Mouse (Mus musculus): ENCODE data around the gene Chil1.
A peak's percentile ranks its signal among the peaks of the same experiment; 100 is the strongest.

The Chil1 gene

DNA sequence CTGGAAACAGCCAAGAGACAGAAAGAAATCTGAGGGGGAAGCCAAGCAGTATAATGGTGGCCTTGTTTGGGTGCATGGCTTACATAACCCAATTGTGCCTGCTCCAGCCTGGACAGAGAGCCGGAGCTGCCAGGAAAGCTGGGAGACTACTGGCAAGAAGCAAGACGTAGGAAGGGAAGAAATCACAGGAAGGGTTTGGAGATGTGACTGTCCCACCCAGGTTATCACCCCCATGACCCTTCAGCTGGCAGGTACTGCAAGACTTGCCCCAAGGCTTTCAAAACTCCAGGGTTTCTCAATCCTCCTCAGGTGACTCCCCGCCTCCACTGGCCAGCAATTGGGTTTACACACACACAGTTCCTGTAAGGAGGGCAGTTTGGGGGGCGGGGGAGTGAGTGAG is at the start of gene Chil1:
Gene Chil1 (plus strand): TSS at position 152 of the 400 bp plus-strand sequence.
- no peak for DNase-seq (ENCODE audit: low spot score)

DNA sequence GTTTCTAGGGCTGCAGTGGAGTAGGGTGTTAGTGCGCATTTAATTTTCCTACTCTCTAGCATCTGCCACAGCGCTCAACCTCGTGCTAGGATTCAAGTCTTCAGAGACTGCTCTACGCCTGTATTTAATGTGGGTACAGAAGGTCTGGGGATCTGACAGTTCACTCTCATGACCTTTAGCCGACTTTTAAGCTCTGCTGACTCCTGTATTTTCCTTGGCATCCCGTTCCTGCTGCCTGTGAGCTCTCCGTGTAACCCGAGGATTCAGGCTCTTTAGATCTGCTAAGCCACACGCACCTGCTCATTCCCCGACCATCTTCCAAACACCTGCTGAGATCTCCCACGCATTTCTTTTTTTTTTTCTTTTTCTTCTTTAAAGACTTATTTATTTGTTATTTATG is 48.7 kb upstream of the Chil1 start:
- DNase-seq (ENCODE audit: low spot score): no peak

DNA sequence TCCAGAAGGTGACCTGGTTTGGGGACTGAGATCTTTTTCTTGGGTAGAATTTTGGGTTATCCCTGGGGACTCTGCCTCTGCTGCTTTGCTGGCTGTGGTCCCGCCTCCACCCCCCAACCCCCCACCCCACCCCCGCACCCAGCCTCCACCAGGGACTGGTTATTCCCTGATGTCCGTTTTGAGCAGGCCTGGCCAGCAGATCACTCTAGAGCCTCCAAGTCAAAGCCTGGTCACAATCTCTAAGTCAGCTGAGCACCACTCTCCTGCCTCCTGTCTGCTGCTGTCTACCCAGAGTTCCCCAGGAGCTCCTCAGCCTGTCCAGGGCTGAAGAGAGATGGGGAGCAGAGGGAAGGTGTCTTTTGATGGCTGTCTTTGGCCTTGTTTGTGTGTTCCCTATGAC is 45.6 kb upstream of the Chil1 start:
- no peak for DNase-seq (ENCODE audit: low spot score)

DNA sequence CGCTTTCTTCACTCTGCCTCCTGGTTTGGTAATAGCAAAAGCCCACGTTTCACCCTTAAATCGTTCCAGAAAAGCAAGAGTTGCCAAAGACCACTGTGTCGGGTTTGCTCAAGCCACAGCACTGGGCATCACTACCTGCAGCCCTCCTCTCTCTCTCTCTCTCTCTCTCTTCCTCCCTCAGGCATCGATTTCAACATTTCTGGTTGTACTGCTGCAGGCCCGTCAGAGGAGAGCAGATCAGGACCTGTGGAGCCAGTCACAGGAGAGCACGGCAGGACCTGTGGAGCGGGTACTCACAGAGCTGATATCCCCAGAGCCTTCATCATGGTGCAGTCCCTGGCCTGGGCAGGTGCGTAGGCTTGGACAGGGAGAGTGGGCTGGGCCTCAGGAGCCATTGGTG is 43.6 kb upstream of the Chil1 start:
- DNase-seq (ENCODE audit: low spot score): no peak

DNA sequence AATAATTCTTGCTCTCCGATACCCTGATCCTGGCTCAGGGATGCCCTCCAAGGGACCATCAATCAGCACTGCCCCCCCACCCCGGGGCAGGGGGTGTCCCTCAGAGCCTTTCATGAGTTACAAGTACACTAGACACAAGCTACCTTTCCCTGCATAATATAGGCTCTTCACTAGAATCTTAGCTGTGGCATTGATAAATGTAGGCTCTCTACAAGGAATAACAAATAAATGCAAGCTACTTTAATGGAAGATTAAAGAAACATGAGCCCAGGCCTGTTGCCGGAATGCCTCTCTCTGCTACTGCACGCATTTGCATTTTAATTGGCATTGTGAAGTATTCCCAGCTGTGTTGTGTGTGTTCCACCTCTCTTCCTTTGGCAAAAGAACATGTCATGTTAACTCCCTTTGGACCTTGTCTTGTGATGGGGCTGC is 39.6 kb upstream of the Chil1 start:
- no peak for DNase-seq (ENCODE audit: low spot score)

DNA sequence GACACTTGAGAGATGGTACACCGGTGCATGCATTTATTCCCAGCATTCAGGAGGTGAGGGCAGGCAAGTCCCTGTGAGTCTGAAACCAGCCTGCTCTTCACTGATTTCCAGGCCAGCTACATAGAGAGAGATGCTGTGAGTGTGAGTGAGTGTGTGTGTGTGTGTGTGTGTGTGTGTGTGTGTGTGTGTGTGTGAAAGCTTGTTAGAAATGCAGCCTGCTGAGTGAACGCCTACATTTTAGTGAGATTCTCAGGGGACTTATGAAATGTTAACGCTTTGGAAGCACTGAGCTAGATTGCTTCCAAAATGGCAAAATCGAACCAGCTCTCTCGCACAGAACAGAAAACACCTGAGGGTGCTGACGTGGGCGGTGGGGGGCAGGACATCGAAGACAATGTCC is 35.9 kb upstream of the Chil1 start:
- peak; percentile 19 for DNase-seq (ENCODE audit: low spot score)

DNA sequence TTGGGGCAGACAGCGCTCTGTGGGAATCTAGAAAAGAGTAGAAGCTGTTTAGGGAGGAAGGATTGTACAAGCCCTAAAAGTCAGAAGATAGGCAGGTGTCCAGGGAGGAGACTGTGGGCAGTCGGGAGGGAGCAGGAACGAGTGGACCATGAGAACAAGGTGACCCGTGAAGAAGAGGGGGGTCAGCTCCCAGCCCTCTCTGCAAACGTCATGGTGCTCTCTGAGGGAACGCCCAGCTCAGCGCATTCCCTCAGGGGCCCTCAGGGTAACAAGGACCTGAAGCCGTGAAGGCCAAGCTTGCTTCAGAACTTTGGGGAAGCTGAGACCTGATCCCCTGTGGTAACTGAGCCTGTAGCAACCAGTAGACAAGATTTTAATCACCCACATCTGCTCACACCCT is 31.9 kb upstream of the Chil1 start:
- no peak for DNase-seq (ENCODE audit: low spot score)

DNA sequence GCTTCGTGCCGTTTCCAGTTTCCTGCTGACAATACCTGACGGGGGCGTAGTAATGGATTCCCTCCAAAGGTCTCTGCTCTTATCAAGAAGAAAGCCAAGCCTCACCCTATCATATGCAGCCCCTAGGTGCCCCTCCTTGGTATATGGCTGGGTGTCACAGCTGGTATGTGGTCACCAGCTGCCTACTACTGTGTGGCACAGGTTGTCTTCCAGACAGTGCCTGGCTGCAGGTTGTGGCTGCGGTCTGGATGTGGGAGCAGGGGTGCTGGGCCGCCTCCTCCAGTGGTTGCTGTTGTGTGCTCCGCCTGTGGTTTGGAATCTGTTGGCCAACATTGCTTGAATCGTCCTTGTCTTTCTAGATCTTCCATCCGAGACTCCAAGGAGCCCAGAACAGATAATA is 31.2 kb upstream of the Chil1 start:
- DNase-seq (ENCODE audit: low spot score): no peak

DNA sequence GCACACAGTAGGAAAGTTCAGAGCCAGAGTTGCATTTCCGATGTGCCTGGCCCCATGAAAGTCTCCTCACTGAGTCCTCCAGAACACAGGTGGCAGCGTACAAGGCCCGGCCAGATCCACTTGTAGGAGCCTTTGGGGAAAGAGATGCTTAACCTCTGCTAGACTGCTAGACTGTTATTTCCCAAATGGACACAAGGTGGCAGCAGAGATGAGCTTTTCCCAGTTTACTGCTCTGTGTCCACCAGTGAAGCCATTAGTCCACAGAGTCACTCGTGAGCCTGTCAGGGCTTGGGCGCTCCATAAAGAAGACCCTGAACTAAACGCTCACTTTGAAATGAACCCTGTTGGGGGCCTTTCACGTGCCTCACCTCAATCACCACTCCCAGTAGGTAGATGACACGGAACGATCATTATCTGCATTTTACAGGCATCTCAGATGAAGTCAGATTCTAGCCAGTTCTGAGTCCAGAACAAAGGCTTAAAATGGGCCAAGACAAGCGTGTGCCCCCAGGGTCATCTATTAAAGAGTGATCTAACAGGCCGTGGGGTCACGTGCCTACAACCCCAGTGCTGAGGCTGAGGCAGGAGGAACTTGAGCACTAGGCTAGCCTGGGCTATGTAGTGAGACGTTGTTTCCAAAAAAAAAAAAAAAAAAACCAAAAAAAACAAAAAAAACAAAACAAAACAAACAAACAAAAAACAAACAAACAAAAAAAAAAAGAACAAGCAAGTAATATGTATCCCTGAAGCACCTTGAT is 30.1 kb upstream of the Chil1 start:
- DNase-seq (ENCODE audit: low spot score): peak; percentile 68

DNA sequence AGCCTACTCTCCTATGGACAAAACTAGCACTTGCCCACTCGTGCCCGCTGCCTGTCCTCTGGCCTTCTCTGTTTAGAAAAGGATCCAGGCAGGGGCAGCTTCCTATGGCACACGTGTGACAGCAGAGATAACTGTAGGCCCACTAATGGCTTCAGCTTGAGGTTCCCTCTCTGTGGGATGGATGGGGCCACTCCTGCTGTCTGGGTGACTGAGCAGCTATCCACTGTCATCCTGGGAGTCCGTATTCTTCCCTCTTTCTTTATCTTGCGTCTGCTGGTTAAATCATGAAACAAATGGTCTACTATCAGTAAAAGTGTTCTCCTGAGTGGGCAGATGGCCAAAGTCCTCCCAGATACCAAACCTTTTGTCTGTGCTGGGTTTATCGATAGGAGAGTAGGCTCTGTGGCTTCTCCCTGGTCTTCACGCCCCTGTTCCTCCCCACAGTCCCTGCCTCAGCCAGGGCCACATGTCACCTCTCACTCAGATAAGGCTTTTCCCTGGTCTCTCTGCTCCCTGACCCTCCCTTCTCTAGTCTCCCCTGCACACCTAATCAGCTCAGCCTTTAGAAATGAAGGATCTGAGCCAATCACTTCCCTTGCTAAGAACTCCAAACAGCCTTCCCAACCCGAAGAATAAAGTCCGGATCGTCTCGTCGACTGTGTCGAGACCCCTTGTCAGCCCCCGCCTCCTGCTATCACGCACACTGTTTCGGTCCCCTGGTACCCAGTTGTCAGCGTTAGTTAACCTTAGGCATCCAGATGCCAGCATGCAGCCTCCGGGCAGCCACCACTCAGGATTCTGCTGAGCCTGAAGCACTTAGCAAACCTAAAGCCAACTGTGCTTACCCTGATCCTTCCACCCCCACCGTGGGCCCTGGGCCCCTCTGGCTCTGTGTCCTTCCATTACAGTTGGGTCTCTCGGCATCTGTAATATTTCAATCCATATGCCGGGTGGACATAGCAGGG is 29.1 kb upstream of the Chil1 start:
- DNase-seq (ENCODE audit: low spot score): no peak

DNA sequence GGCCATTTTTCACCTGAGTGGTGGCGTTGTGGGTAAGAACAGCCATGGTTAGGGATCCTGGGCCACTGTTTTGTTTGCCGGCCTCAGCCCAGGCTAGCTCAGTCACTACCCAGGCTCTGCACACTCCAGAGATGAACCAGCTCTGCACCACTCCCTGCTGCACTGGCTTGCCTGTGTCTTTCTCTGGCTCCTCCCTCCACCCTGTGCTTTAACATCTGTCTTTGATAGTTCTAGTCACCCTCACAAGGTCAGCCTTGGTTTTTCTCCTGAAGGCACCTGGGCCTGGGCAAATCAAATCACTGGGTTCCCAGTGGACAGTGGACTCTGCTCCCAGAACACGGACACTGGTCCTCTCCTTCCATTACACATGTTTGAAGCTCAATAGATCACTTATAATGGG is 27.9 kb upstream of the Chil1 start:
- no peak for DNase-seq (ENCODE audit: low spot score)

DNA sequence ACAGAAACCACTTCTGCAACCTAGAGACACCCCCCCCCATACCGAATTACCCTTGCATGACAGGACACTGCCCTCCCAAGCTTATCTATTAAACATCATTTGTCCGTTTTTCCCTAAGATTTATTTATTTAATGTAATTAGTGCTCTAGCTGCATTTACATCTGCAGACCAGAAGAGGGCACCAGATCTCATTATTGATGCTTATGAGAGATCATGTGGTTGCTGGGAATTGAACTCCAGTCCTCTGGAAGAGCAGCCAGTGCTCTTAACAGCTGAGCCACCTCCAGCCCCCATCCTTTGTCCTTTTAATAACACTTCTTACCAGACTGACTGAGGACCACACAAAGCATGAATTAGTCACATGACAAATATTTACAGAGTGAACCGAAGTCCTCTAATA is 27.3 kb upstream of the Chil1 start:
- DNase-seq (ENCODE audit: low spot score): no peak

DNA sequence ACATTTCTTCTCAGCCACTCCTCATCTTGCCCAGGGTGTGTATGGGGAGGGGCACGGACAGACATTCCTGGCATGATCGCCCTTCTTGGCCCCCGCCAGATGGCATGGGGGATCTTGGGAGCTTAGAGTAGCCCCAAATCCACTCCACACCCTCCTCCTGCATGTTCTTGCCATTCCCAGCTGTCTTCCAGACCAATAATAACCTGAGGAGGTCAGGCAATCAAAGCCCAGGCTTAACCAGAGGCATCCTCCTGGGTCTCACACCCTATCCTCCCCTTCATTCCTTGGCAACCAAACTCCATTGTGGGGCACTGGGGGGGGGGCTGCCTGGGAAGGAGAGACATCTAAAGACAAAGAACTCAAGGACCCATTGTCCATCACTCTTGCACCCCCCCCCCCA is 21.6 kb upstream of the Chil1 start:
- no peak for DNase-seq (ENCODE audit: low spot score)

DNA sequence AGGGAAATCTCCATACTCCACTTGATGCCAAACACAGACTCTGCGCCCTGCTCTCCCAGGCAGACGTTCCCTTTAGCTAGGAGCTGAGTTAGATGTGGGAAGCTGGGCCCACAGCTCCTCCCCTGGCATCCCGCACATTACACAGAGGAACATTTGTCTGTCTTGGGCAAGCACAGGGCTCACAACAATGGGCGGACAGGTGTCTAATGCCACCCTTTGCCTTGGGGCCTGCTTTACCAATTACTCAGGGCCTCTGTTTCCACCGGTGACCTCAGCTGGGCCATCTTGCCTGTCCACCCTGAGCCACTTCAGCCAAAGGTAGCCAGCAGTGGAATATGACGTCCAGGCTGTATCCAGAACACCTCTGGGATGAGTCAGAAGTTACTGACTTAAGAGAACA is 20.6 kb upstream of the Chil1 start:
- no peak for DNase-seq (ENCODE audit: low spot score)

DNA sequence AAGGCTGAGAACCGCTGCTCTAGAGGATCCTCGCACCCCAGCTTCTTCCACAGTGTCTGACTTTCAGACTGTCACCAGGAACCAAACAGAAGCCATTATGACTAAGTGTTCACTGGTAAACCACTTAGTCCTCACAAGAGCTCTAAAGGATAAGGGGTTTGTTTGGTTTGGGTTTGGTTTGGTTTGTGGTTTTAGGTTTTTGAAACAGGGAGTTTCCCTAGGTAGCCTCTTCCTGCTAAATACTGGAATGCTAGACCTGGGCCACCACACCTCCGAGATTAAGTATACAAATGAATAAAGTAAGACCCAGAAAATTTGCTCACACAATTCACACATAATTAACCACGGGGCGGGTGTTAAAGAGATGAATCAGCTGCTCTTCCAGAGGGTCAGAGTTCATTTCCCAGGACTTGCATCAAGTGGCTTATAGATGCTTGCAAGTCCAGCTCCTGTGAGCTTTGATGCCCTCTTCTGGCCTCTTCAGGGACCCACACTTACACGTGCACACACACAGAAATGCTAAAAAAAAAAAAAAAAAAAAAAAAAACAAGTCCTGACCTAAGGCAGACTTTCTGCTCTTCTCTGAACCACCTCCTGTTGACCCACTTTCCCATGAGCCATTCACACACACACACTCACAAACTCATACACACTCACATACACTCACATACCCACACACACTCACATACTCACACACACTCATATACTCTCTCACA is 19.3 kb upstream of the Chil1 start:
- DNase-seq (ENCODE audit: low spot score): no peak

DNA sequence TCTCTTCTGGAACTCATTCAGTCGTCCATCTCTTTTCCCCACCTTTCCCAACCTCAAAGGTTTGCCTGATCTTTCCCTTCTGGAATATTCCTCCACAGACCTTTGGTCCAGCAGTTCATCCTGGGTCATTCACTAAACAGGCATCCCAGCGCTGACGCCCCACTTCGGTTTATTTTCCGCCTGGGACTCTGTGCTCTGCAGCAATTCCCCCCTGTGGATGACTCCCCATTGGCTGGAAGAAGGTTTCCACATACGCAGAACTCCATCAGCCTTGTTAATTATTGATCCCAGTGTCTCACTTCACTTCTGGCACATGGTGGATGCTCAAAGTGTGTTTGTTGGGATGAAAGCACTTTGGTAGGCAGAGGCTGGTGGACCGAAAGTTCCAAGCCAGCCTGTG is 18.5 kb upstream of the Chil1 start:
- no peak for DNase-seq (ENCODE audit: low spot score)

DNA sequence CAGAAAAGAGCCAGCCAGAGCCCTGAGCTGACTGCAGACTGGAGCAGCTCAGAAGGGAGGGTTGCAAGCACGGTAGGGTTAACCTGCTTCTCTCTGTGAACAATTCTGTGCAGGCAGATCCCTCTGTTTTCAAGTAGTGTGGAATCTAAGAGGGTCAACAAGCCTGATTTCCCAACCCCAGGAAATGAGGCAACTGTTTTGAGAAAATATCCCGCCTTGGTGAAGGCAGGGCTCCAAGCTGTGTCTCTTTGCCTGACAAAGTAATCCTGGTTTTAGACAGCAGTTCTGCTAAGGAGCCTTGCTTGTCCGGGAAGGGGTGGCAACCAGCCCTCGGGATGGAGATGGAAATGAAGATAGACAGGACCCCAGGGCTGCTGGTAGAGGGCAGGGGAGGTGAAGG is 17.5 kb upstream of the Chil1 start:
- DNase-seq (ENCODE audit: low spot score): no peak

DNA sequence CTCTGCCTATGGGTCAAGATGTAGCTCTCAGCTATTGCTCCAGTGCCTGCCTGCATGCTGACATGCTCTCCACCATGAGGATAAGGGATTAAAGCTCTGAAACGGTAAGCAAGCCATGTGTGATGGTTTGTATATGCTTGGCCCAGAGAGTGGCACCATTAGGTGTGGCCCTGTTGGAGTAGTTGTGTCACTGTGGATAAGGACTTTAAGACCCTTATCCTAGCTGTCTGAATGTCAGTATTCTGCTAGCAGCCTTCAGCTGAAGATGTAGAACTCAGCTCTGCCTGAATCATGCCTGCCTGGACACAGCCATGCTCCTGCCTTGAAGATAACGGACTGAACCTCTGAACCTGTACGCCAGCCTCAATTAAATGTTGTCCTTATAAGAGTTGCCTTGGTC is 15.4 kb upstream of the Chil1 start:
- DNase-seq (ENCODE audit: low spot score): no peak

DNA sequence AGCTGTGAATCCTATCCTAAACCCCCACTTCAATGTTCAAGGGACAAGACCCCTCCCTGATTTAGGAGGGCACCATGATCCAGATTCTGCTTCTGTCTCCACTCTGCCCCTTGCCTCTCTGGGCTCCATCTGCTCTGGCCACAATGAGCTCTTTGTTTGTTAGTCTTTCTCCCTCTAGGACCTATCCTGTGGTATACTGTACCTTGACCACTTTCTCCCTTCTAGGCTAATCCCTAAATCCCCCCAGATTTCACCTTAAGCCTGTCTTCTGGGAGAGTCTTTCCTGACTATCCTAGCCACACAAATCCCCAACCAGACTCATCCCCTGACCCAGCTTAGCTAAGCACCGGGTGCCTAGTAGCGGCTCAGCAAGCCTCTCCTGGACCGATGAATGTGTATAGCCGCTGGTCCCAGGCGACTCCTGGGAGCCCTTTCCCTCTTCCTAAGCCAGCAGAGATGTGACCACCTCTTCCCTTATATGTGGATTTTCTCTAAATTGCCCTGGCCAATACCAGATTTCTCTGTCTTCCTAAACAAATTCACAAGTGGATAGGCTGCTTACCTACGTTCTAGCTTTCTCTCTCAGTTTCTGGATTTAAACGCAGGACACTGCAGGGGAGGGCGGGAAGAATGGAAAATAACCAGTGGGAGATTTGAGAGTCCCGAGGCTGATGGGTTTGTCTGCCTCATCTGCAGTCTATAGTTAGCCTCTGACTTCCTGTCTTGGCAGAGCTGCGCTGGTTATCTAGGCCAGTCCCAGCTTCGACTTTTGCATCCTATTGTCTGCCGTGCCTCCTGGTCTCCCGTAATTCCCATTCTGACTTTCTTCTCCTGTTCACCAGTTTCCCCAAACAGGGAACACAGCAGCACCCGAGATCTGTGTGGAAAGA is 14.3 kb upstream of the Chil1 start:
- no peak for DNase-seq (ENCODE audit: low spot score)

DNA sequence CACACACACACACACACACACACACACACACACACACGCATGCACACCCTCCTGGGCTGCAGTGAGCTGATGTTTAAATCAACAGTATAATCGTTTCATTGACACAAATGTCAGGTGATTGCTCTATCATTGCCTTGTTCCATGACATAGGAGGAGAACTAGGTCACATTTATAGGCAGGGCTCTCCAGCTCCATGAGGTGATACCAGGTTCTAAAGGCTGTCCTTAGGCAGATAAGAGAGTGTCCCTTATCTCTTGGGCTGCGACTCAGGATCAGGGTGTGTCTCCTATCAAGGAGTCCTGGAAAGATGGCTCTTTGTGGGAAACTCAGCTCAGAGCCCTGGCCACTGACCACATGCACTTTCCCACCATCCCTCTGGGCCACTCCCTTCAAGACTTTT is 13.4 kb upstream of the Chil1 start:
- no peak for DNase-seq (ENCODE audit: low spot score)

DNA sequence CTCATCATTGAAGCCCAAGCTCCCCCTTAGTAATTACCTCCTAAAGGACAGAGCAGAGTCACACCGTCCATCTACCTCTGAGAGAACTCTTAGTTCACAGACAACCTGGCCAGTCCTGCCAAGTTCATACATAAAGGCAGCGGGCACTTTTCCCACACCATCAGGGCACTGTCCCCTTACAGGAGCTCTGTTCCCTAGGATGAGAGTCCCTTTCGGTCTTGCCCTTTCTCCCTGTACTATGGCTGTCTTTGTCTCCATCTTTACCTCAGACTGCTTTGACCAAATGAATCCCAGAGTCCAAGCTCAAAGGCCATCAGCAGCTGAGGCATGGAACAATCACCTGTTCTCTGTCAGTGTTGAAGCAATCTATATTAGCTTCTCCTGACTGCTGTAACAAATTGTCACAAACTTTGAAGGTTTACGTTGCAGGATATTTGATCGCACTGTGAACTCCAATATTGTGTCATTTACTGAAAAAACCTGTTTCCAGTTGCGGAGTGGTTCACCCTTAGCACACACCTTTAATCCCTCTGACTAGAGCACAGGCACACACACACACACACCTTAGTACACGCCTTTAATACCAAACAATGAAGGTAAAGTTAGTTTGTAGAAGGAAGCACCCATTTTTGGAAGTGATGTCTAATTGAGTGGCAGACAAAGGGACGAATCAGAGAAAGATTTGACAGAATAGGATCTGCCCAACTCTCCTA is 12.8 kb upstream of the Chil1 start:
- no peak for DNase-seq (ENCODE audit: low spot score)
